Mouse (Mus musculus) cerebellum, adult 11 months (tissue): ENCODE measurements at regions not wholly inside any gene's neighbourhood (a gene's known extent, or its start where the extent isn't known, plus 50 kb on each side); places are given as distances from the start of the nearest gene placed in this dataset.
"Not testable (repeated sequence)": the region's sequence is repeated elsewhere in the genome, so short reads cannot be mapped to it uniquely, and the experiment has no call there.

Experiments
- DNase-seq: peaks from one replicate; pipeline ENCODE4 v3.0.0; 2022

GRCm38 (mm10) chr4:94407503-94407902 is 148.8 kb upstream of the Gm10306 start:
- no peak for DNase-seq

- DNase-seq, result no peak
These were observed 143.7 kb upstream of the Gm10306 start for GRCm38 (mm10) chr4:94412661-94413060.

GRCm38 (mm10) chr4:94425525-94425924 is 130.8 kb upstream of the Gm10306 start:
- not testable (repeated sequence) for DNase-seq

GRCm38 (mm10) chr4:94427581-94427980 is 128.8 kb upstream of the Gm10306 start:
- no peak for DNase-seq

- DNase-seq, result no peak
These were observed 124.3 kb upstream of the Gm10306 start for GRCm38 (mm10) chr4:94432005-94432404.

- no peak for DNase-seq
These were observed 118.5 kb upstream of the Gm10306 start for GRCm38 (mm10) chr4:94437717-94438435.

GRCm38 (mm10) chr4:94439159-94439836 is 117.0 kb upstream of the Gm10306 start:
- DNase-seq, result peak; percentile 37

- no peak for DNase-seq
These were observed 109.7 kb upstream of the Gm10306 start for GRCm38 (mm10) chr4:94446604-94447003.
